ENCODE assay signal across 9 mouse cellular contexts in genomic region chr3:65321981-65322779, GRCm38 (mm10).
DNase-seq lines count a peak whose midpoint lies in the region; ATAC-seq lines count a peak whose summit lies in the region.
"Had no signal": no experiment of that assay in that cellular context is flagged by ENCODE, and none has a peak within 500 bp of the region (broad histone marks: within the 10 kb centered on the region; RNA-seq: fewer than 3 reads in every experiment).

No protein-coding gene starts in this region.

- DNase-seq in frontal cortex, postnatal 25 days (ENCODE audit: low spot score in 2 of 2): no peak
- peak; percentile 47 for DNase-seq in layer of hippocampus, adult 11-12 months (ENCODE audit: low spot score)
- peak; percentile 24 for DNase-seq in right cerebral cortex, adult 18-20 months
- no peak for DNase-seq in thymus, postnatal 36 days
- DNase-seq: spleen, adult 18-20 months had no signal

- ATAC-seq in frontal cortex, adult (ENCODE audit: low TSS enrichment): peak; percentile 75
- ATAC-seq in cerebellum, adult (ENCODE audit: insufficient number of reproducible peaks, low FRiP score, low TSS enrichment): peak; percentile 81
- ATAC-seq in megakaryocyte, adult 5-6 weeks (ENCODE audit: poor library complexity, severe bottlenecking): no peak
- no peak for ATAC-seq in granulocyte monocyte progenitor cell, adult 5-6 weeks (replicated peaks; ENCODE audit: poor library complexity, severe bottlenecking)

Comparison
In these comparisons a context has a peak if more than half of its experiments do, and no peak if none do; other contexts are left out.
1. ATAC-seq: peak in frontal cortex, adult (single experiment) and cerebellum, adult (single experiment); none in megakaryocyte, adult 5-6 weeks (single experiment) and granulocyte monocyte progenitor cell, adult 5-6 weeks (single experiment).
2. DNase-seq: peak in layer of hippocampus, adult 11-12 months (single experiment) and right cerebral cortex, adult 18-20 months (single experiment); none in frontal cortex, postnatal 25 days (0 of 2) and thymus, postnatal 36 days (0 of 2).